Mouse (Mus musculus) bone marrow, adult 2 months (tissue): ENCODE measurements around the gene Spock3.

Experiments used
- CTCF ChIP-seq: fragments of 200-500 bp; IDR thresholded peaks from 2 replicates; pipeline ENCODE4 v1.5.1; 2011; ENCODE audit warnings: low read length, control low read depth; ENCODE audit not compliant: control insufficient read depth, insufficient read depth
- POLR2A ChIP-seq: fragments of 200-500 bp; IDR thresholded peaks from 2 replicates; pipeline ENCODE4 v1.6.1; 2011; ENCODE audit warnings: low read depth, mild to moderate bottlenecking, control low read depth, low read length, borderline replicate concordance; ENCODE audit not compliant: control insufficient read depth

DNA sequence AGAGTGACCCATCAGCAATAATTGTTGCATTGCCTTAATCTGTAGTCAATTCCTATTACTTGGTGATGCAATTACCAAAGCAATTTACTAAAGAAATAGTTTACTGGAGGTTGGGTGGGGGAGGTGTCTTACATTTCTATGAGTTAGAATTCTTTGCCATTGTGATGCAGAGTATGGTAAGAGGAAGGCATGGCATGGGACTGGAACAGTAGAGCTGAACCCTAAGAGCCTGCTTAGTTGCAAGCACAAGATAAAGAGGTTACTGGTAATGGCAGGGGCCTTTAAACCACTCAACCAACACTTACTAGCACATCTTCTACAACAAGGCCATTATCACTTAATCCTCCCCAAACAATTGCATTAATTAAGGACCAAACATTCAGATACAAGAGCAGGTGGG lies 219.1 kb downstream of the Spock3 start:
- TF ChIP-seq CTCF (no peak), POLR2A (no peak)
